Mouse (Mus musculus): ENCODE measurements around the gene Hip1. TPM values are rescaled to one million over a fixed set of nuclear protein-coding genes. Genes with fewer than 3 reads are reported as not detected.

Hip1 gene
- polyA plus RNA-seq, 1 experiment from 2014 or later = 74.3 TPM

- no peak for ATAC-seq
- in situ Hi-C loops (cut with MboI; ENCODE audit: low pct_unique_long_range_greater_than_20kb) = loop anchor here (25.0 kb wide), 1 partner anchor 1004 kb away; no protein-coding TSS in a partner anchor
- no peaks in the 10 kb centered on the region for H3K27me3 ChIP-seq
- no peak for TF ChIP-seq CTCF (IDR thresholded peaks at IDR 0.05)
- CTCF ChIA-PET = interaction anchor here (2.1 kb wide), 1 partner anchor 11 kb away, joined by 5 read pairs; no protein-coding TSS in a partner anchor
- POLR2A ChIA-PET = interaction anchor here (0.5 kb wide), 1 partner anchor 129 kb away, joined by 3 read pairs; no protein-coding TSS in a partner anchor
- no peak for DNase-seq (ENCODE audit: low read depth, low spot score)
Measured at GRCm38 (mm10) chr5:135533431-135533830, 11.5 kb downstream of the Hip1 start.

- H3K27me3 ChIP-seq = no peaks in the 10 kb centered on the region
- ATAC-seq (no peak), DNase-seq (ENCODE audit: low read depth, low spot score) (no peak)
- in situ Hi-C loops (cut with MboI; ENCODE audit: low pct_unique_long_range_greater_than_20kb) = loop anchor here (25.0 kb wide), 1 partner anchor 1006 kb away; no protein-coding TSS in a partner anchor
- ChIA-PET POLR2A (no interaction called here), CTCF (interaction anchor here (1.9 to 2.1 kb wide), 2 partner anchors 9 to 22 kb away, joined by 5 read pairs; no protein-coding TSS in a partner anchor)
- no peak for TF ChIP-seq CTCF (IDR thresholded peaks at IDR 0.05)
Measured at GRCm38 (mm10) chr5:135531306-135531845, 13.5 kb downstream of the Hip1 start.

- POLR2A ChIA-PET = interaction anchor here (0.6 kb wide), 1 partner anchor 10 kb away, joined by 3 read pairs; no protein-coding TSS in a partner anchor
Measured at GRCm38 (mm10) chr5:135529964-135530363, 15.0 kb downstream of the Hip1 start.

GRCm38 (mm10) chr5:135529310-135529709, 15.6 kb downstream of the Hip1 start:
- TF ChIP-seq CTCF (IDR thresholded peaks at IDR 0.05) = peak; percentile 55
- ATAC-seq = no peak
- no peaks in the 10 kb centered on the region for H3K27me3 ChIP-seq
- POLR2A ChIA-PET = no interaction called here
- in situ Hi-C loops (cut with MboI; ENCODE audit: low pct_unique_long_range_greater_than_20kb) = loop anchor here (25.0 kb wide), 1 partner anchor 1008 kb away; no protein-coding TSS in a partner anchor
- CTCF ChIA-PET = interaction anchor here (1.9 to 2.0 kb wide), 2 partner anchors 10 to 20 kb away, joined by 5 to 10 read pairs; no protein-coding TSS in a partner anchor
- DNase-seq (ENCODE audit: low read depth, low spot score) = no peak

More at GRCm38 (mm10) chr5:135529964-135530363, 15.0 kb downstream of the Hip1 start:
- no peak for ATAC-seq
- in situ Hi-C loops (cut with MboI; ENCODE audit: low pct_unique_long_range_greater_than_20kb) = loop anchor here (25.0 kb wide), 1 partner anchor 1007 kb away; no protein-coding TSS in a partner anchor
- no peak for TF ChIP-seq CTCF (IDR thresholded peaks at IDR 0.05)
- no peaks in the 10 kb centered on the region for H3K27me3 ChIP-seq
- CTCF ChIA-PET = interaction anchor here (1.9 to 2.0 kb wide), 2 partner anchors 9 to 20 kb away, joined by 5 to 10 read pairs; no protein-coding TSS in a partner anchor
- DNase-seq (ENCODE audit: low read depth, low spot score) = peak; percentile 77

GRCm38 (mm10) chr5:135527986-135528385, 16.9 kb downstream of the Hip1 start:
- ChIA-PET CTCF (no interaction called here), POLR2A (no interaction called here)
- no peak for TF ChIP-seq CTCF (IDR thresholded peaks at IDR 0.05)
- in situ Hi-C loops (cut with MboI; ENCODE audit: low pct_unique_long_range_greater_than_20kb) = loop anchor here (25.0 kb wide), 1 partner anchor 1009 kb away; no protein-coding TSS in a partner anchor
- no peak for ATAC-seq
- DNase-seq (ENCODE audit: low read depth, low spot score) = no peak
- no peaks in the 10 kb centered on the region for H3K27me3 ChIP-seq

GRCm38 (mm10) chr5:135524660-135525560, 20.0 kb downstream of the Hip1 start:
- TF ChIP-seq CTCF (IDR thresholded peaks at IDR 0.05) = no peak
- DNase-seq (ENCODE audit: low read depth, low spot score) (no peak), ATAC-seq (no peak)
- ChIA-PET POLR2A (interaction anchor here (1.0 to 1.8 kb wide), 2 partner anchors 9 to 16 kb away, joined by 3 to 5 read pairs; no protein-coding TSS in a partner anchor), CTCF (interaction anchor here (1.5 kb wide), 1 partner anchor 27 kb away, joined by 4 read pairs; no protein-coding TSS in a partner anchor)
- H3K27me3 ChIP-seq = no peaks in the 10 kb centered on the region
- in situ Hi-C loops (cut with MboI; ENCODE audit: low pct_unique_long_range_greater_than_20kb) = loop anchor here (25.0 kb wide), 1 partner anchor 1012 kb away; no protein-coding TSS in a partner anchor

GRCm38 (mm10) chr5:135524087-135524486, 20.8 kb downstream of the Hip1 start:
- TF ChIP-seq CTCF (IDR thresholded peaks at IDR 0.05) = no peak
- CTCF ChIA-PET = interaction anchor here (0.8 to 3.5 kb wide), 2 partner anchors 15 to 18 kb away, joined by 3 to 19 read pairs; no protein-coding TSS in a partner anchor
- POLR2A ChIA-PET = no interaction called here
- in situ Hi-C loops (cut with MboI; ENCODE audit: low pct_unique_long_range_greater_than_20kb) = no loop called here
- ATAC-seq (no peak), DNase-seq (ENCODE audit: low read depth, low spot score) (no peak)
- no peaks in the 10 kb centered on the region for H3K27me3 ChIP-seq

- H3K27me3 ChIP-seq = no peaks in the 10 kb centered on the region
- ChIA-PET CTCF (interaction anchor here (1.5 to 3.5 kb wide), 3 partner anchors 10 to 93 kb away, joined by 5 to 19 read pairs (median 6); no protein-coding TSS in a partner anchor), POLR2A (interaction anchor here (0.6 to 1.4 kb wide), 2 partner anchors 12 to 1759 kb away, joined by 3 to 5 read pairs; no protein-coding TSS in a partner anchor)
- ATAC-seq (peak; percentile 96), DNase-seq (ENCODE audit: low read depth, low spot score) (peak; percentile 99)
- no peak for TF ChIP-seq CTCF (IDR thresholded peaks at IDR 0.05)
- in situ Hi-C loops (cut with MboI; ENCODE audit: low pct_unique_long_range_greater_than_20kb) = no loop called here
Measured at GRCm38 (mm10) chr5:135522111-135522722, 22.7 kb downstream of the Hip1 start.

- DNase-seq (ENCODE audit: low read depth, low spot score) (no peak), ATAC-seq (no peak)
- ChIA-PET CTCF (interaction anchor here (0.9 kb wide), 1 partner anchor 33 kb away, joined by 3 read pairs; no protein-coding TSS in a partner anchor), POLR2A (no interaction called here)
- TF ChIP-seq CTCF (IDR thresholded peaks at IDR 0.05) = no peak
- H3K27me3 ChIP-seq = no peaks in the 10 kb centered on the region
- in situ Hi-C loops (cut with MboI; ENCODE audit: low pct_unique_long_range_greater_than_20kb) = no loop called here
Measured at GRCm38 (mm10) chr5:135517348-135517883, 27.5 kb downstream of the Hip1 start.

All from Patski (cell line).